In the genomic region with DNA sequence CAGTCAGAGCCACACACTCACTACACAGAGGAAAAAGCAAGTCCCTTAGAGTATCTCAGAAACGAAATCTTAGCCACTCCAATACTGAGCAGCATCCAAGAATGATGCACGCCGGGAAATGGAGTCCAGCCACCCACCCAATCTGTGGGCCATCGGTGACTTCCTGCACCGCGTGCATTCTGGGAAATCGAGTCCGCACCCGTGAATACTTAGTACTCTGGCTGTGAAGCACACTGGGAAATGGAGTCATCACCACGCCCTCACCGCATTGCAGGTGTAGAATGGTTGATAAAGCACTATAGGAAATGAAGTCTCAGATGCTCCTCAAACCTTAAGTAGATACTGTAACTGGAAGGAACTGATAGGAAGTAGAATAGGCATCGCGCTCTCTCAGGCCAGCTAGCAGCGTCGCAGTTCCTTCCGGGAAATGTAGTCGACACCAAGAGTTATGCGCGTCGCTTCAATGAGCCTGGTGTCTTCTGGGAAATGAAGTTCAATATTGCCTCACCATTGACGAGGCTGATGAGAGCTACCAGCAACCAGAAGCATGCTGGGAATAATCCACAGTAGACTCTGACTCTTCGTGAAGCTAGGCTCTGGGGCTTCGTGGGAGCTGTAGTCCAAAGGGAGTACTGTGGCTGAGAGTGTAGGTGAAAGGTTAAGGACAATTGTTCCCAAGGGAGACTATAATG, we compare ENCODE assay signal across 8 mouse cellular contexts. TPM values are rescaled to one million over a fixed set of nuclear protein-coding genes. Genes with fewer than 3 reads are reported as not detected.
DNase-seq lines count a peak whose midpoint lies in the region; ATAC-seq and TF ChIP-seq lines count a peak whose summit lies in the region.

No protein-coding gene starts in this region.

- ATAC-seq in kidney, embryonic 14.5 days (ENCODE audit: low FRiP score, low TSS enrichment), result peak; percentile 92
- ATAC-seq in limb, embryonic 15.5 days (ENCODE audit: insufficient number of reproducible peaks, low FRiP score, low TSS enrichment, low read depth), result peak; percentile 93

- H3K9me3 ChIP-seq in kidney, embryonic 14.5 days (ENCODE audit: control insufficient read depth, low read length), result no peaks in the 10 kb centered on the region
- no peaks in the 10 kb centered on the region for H3K9me3 ChIP-seq in limb, embryonic 15.5 days

- TF ChIP-seq POLR2A in bone marrow macrophage, adult 2 months (IDR thresholded peaks at IDR 0.05; ENCODE audit: borderline replicate concordance, low read depth, low read length), result no peak
- peak; percentile 55 for TF ChIP-seq POLR2A in embryonic fibroblast, embryonic 13.5 days (IDR thresholded peaks at IDR 0.05; ENCODE audit: low read depth, low read length)

- under 1% methylated on average over 23 of the region's 23 CpGs for WGBS in kidney, embryonic 14.5 days
- WGBS in limb, embryonic 15.5 days, result under 1% methylated on average over 23 of the region's 23 CpGs

- peaks cover 31% of the 10 kb centered on the region for H3K36me3 ChIP-seq in kidney, embryonic 14.5 days (ENCODE audit: control insufficient read depth, insufficient read depth, low read length)
- H3K36me3 ChIP-seq in limb, embryonic 15.5 days, result peaks cover 41% of the 10 kb centered on the region

- TF ChIP-seq CTCF in bone marrow macrophage, adult 2 months (IDR thresholded peaks at IDR 0.05; ENCODE audit: low read depth, low read length), result no peak
- TF ChIP-seq CTCF in embryonic fibroblast, embryonic 13.5 days (IDR thresholded peaks at IDR 0.05; ENCODE audit: borderline replicate concordance, insufficient read depth, low read length), result no peak

- peak overlapping the region; percentile 81 for H3K27ac ChIP-seq in bone marrow macrophage, adult 2 months (ENCODE audit: insufficient read depth, low read depth, low read length)
- peak overlapping the region; percentile 93 for H3K27ac ChIP-seq in embryonic fibroblast, embryonic 13.5 days (ENCODE audit: insufficient read depth, low read length)
- peak overlapping the region; percentile 68; the same call in 1 of the 2 replicates for H3K27ac ChIP-seq in kidney, embryonic 14.5 days (ENCODE audit: low read depth, low read length)
- H3K27ac ChIP-seq in limb, embryonic 15.5 days, result peak overlapping the region; percentile 88

- no peaks in the 10 kb centered on the region for H3K27me3 ChIP-seq in kidney, embryonic 14.5 days (ENCODE audit: control insufficient read depth, insufficient read depth, low read length)
- no peaks in the 10 kb centered on the region for H3K27me3 ChIP-seq in limb, embryonic 15.5 days

- DNase-seq in A20 (ENCODE audit: low read depth, low spot score), result peak; percentile 98
- peak; percentile 94 to 98 for DNase-seq in heart, adult 9 months (ENCODE audit: low spot score in 2 of 2)
- peak; percentile 83 to 89 for DNase-seq in monocyte, adult 2 months (ENCODE audit: low read depth in 1 of 2, low spot score in 2 of 2)
- DNase-seq in spleen, postnatal 36 days (ENCODE audit: low spot score in 2 of 2), result peak; percentile 93 to 95

- peaks cover 12% of the 10 kb centered on the region for H3K4me1 ChIP-seq in bone marrow macrophage, adult 2 months (ENCODE audit: control insufficient read depth, insufficient read depth, low read length)
- H3K4me1 ChIP-seq in embryonic fibroblast, embryonic 13.5 days (ENCODE audit: control insufficient read depth, insufficient read depth, low read length), result peaks cover 9% of the 10 kb centered on the region
- peaks cover 14% of the 10 kb centered on the region for H3K4me1 ChIP-seq in kidney, embryonic 14.5 days (ENCODE audit: control insufficient read depth, insufficient read depth, low read length)
- peaks cover 47% of the 10 kb centered on the region for H3K4me1 ChIP-seq in limb, embryonic 15.5 days

- peak overlapping the region; percentile 65 for H3K4me3 ChIP-seq in bone marrow macrophage, adult 2 months (ENCODE audit: insufficient read depth, low read length)
- H3K4me3 ChIP-seq in embryonic fibroblast, embryonic 13.5 days (ENCODE audit: insufficient read depth, low read length), result peak overlapping the region; percentile 22
- peak overlapping the region; percentile 60 for H3K4me3 ChIP-seq in kidney, embryonic 14.5 days (ENCODE audit: low read length)
- H3K4me3 ChIP-seq in limb, embryonic 15.5 days, result peak overlapping the region; percentile 86

- H3K4me2 ChIP-seq in kidney, embryonic 14.5 days (replicated peaks; ENCODE audit: low read depth, low read length), result peak overlapping the region; percentile 66
- H3K4me2 ChIP-seq in limb, embryonic 15.5 days, result peak overlapping the region; percentile 74

- H3K9ac ChIP-seq in kidney, embryonic 14.5 days (ENCODE audit: low read depth, low read length), result peak overlapping the region; percentile 90; the same call in 1 of the 2 replicates
- H3K9ac ChIP-seq in limb, embryonic 15.5 days, result peak overlapping the region; percentile 8; the same call in 1 of the 2 replicates

RNA-seq across cellular contexts. Expression of a gene that starts 0.5 kb away (rescaled TPM):
- polyA plus RNA-seq in bone marrow macrophage, adult 2 months (2012; ENCODE audit: insufficient read depth, insufficient read length, missing spikeins), result 78.6 and 87.1 TPM in 2 replicates
- polyA plus RNA-seq in embryonic fibroblast, embryonic 13.5 days (2011; ENCODE audit: insufficient read length, low read depth, missing spikeins), result 70.6 and 72.5 TPM in 2 replicates
- 15.7 and 18.5 TPM in 2 replicates for polyA plus RNA-seq in kidney, embryonic 14.5 days (2014; fragmentation: Nextera tagmentation; extraction: Ambion mirVana)
- 8.2 and 10.0 TPM in 2 replicates for polyA plus RNA-seq in limb, embryonic 15.5 days (2015; fragmentation: Nextera tagmentation; extraction: Ambion mirVana)

RNA-seq across cellular contexts. Expression of a gene that starts 12.4 kb away (rescaled TPM):
- 22.7 and 27.8 TPM in 2 replicates for polyA plus RNA-seq in bone marrow macrophage, adult 2 months (2012; ENCODE audit: insufficient read depth, insufficient read length, missing spikeins)
- polyA plus RNA-seq in embryonic fibroblast, embryonic 13.5 days (2011; ENCODE audit: insufficient read length, low read depth, missing spikeins), result 64.5 and 70.9 TPM in 2 replicates
- 22.4 and 28.8 TPM in 2 replicates for polyA plus RNA-seq in kidney, embryonic 14.5 days (2014; fragmentation: Nextera tagmentation; extraction: Ambion mirVana)
- polyA plus RNA-seq in limb, embryonic 15.5 days (2015; fragmentation: Nextera tagmentation; extraction: Ambion mirVana), result 20.8 and 24.4 TPM in 2 replicates

RNA-seq across cellular contexts. Expression of a gene that starts 16.9 kb away (rescaled TPM):
- 5.0 and 6.4 TPM in 2 replicates for polyA plus RNA-seq in bone marrow macrophage, adult 2 months (2012; ENCODE audit: insufficient read depth, insufficient read length, missing spikeins)
- 9.3 and 9.7 TPM in 2 replicates for polyA plus RNA-seq in embryonic fibroblast, embryonic 13.5 days (2011; ENCODE audit: insufficient read length, low read depth, missing spikeins)
- 2.2 and 4.2 TPM in 2 replicates for polyA plus RNA-seq in kidney, embryonic 14.5 days (2014; fragmentation: Nextera tagmentation; extraction: Ambion mirVana)
- polyA plus RNA-seq in limb, embryonic 15.5 days (2015; fragmentation: Nextera tagmentation; extraction: Ambion mirVana), result 2.7 and 2.8 TPM in 2 replicates

RNA-seq across cellular contexts. Expression of a gene that starts 17.7 kb away (rescaled TPM):
- polyA plus RNA-seq in bone marrow macrophage, adult 2 months (2012; ENCODE audit: insufficient read depth, insufficient read length, missing spikeins), result 12.6 and 12.7 TPM in 2 replicates
- polyA plus RNA-seq in embryonic fibroblast, embryonic 13.5 days (2011; ENCODE audit: insufficient read length, low read depth, missing spikeins), result 2.3 and 2.5 TPM in 2 replicates
- polyA plus RNA-seq in kidney, embryonic 14.5 days (2014; fragmentation: Nextera tagmentation; extraction: Ambion mirVana), result 8.7 and 10.8 TPM in 2 replicates
- 12.2 and 13.6 TPM in 2 replicates for polyA plus RNA-seq in limb, embryonic 15.5 days (2015; fragmentation: Nextera tagmentation; extraction: Ambion mirVana)

RNA-seq across cellular contexts. Expression of a gene that starts 29.3 kb away (rescaled TPM):
- 251 and 272 TPM in 2 replicates for polyA plus RNA-seq in bone marrow macrophage, adult 2 months (2012; ENCODE audit: insufficient read depth, insufficient read length, missing spikeins)
- polyA plus RNA-seq in embryonic fibroblast, embryonic 13.5 days (2011; ENCODE audit: insufficient read length, low read depth, missing spikeins), result 138 and 152 TPM in 2 replicates
- polyA plus RNA-seq in kidney, embryonic 14.5 days (2014; fragmentation: Nextera tagmentation; extraction: Ambion mirVana), result 36.0 and 47.2 TPM in 2 replicates
- 40.3 and 42.5 TPM in 2 replicates for polyA plus RNA-seq in limb, embryonic 15.5 days (2015; fragmentation: Nextera tagmentation; extraction: Ambion mirVana)

Comparison
In these comparisons a context has a peak if more than half of its experiments do, and no peak if none do; other contexts are left out.
1. Peak in every context shown above with its lines: DNase-seq, ATAC-seq, H3K4me3 ChIP-seq and H3K27ac ChIP-seq.
2. H3K4me3 ChIP-seq: peak in every context shown above with its lines; median percentile 86 in limb, embryonic 15.5 days; 65 in bone marrow macrophage, adult 2 months; 60 in kidney, embryonic 14.5 days; 22 in embryonic fibroblast, embryonic 13.5 days.